Mouse (Mus musculus) midbrain, embryonic 10.5 days (tissue): Measurements from ENCODE around the gene Car14. TPM values are rescaled to one million over a fixed set of nuclear protein-coding genes. Genes with fewer than 3 reads are reported as not detected.
"Not testable (repeated sequence)": the region's sequence is repeated elsewhere in the genome, so short reads cannot be mapped to it uniquely, and the experiment has no call there.

ENCODE experiments used
- DNase-seq: peaks from one replicate; pipeline ENCODE4 v3.0.0-alpha.2; 2017; ENCODE audit warnings: low spot score
- H3K27ac ChIP-seq: fragments of 300-500 bp; sonication (generic); replicated peaks from 2 replicates; pipeline ENCODE4 v1.5.1; 2016; ENCODE audit warnings: mild to moderate bottlenecking
- H3K27me3 ChIP-seq: fragments of 300-500 bp; sonication (generic); 2 replicates; pipeline ENCODE4 v1.6.1; 2016; ENCODE audit warnings: low read depth, mild to moderate bottlenecking; ENCODE audit not compliant: poor library complexity, severe bottlenecking
- H3K36me3 ChIP-seq: fragments of 300-500 bp; sonication (generic); 2 replicates; pipeline ENCODE4 v1.6.1; 2016; ENCODE audit warnings: mild to moderate bottlenecking, moderate library complexity
- H3K4me1 ChIP-seq: fragments of 300-500 bp; sonication (generic); 2 replicates; pipeline ENCODE4 v1.6.1; 2016
- H3K4me3 ChIP-seq: fragments of 300-500 bp; sonication (generic); 2 replicates; pipeline ENCODE4 v1.5.1; 2016; ENCODE audit warnings: mild to moderate bottlenecking, moderate library complexity
- H3K9me3 ChIP-seq: fragments of 300-500 bp; sonication (generic); replicated peaks from 2 replicates; pipeline ENCODE4 v1.6.1; 2016; ENCODE audit warnings: mild to moderate bottlenecking
- WGBS: fragments of 180-500 bp; shearing (Covaris S2); methylation state at CpG from one replicate; pipeline ENCODE4 v1.1.7; 2016; 5-methylcytosine and 5-hydroxymethylcytosine counted together
- polyA plus RNA-seq: library from polyadenylated mRNA; unstranded; fragments of >200 nt; fragmentation: Nextera tagmentation; extraction: Ambion mirVana; gene quantifications from 2 replicates; pipeline ENCODE4 v1.2.1, GENCODE M21; 2016

Car14 gene
- polyA plus RNA-seq, 1 experiment from 2014 or later, result 93.9 TPM

- Histone ChIP-seq H3K27ac (peak overlapping the region; percentile 84), H3K4me3 (peak overlapping the region; percentile 80), H3K27me3 (peaks cover 5% of the 10 kb centered on the region; the same call in 1 of the 2 replicates), H3K9me3 (no peaks in the 10 kb centered on the region), H3K4me1 (peaks cover 43% of the 10 kb centered on the region), H3K36me3 (peaks cover 30% of the 10 kb centered on the region)
- DNase-seq, result peak; percentile 42
- 17% methylated on average over 16 of the region's 16 CpGs for WGBS
Observed at GRCm38 (mm10) chr3:95894317-95895160, 10.0 kb downstream of the Car14 start.

- not testable (repeated sequence) for H3K9me3 ChIP-seq, H3K27me3 ChIP-seq
- under 1% methylated on average over 30 of the region's 43 CpGs for WGBS
- Histone ChIP-seq H3K27ac (peak within 1 kb of the TSS; percentile 84), H3K4me3 (peak within 1 kb of the TSS; percentile 80), H3K36me3 (peaks cover 22% of the 10 kb centered on the region), H3K4me1 (peaks cover 41% of the 10 kb centered on the region)
- peak; percentile 96 for DNase-seq
Observed at GRCm38 (mm10) chr3:95893606-95894316, 10.7 kb downstream of the Car14 start, which contains the start of gene Aph1a. Aph1a (plus strand) TSS chr3:95893969.

GRCm38 (mm10) chr3:95893126-95893525, 11.4 kb downstream of the Car14 start:
- H3K36me3 ChIP-seq, result peaks cover 16% of the 10 kb centered on the region
- WGBS, result 30% methylated on average over 7 of the region's 7 CpGs
- H3K9me3 ChIP-seq, result no peaks in the 10 kb centered on the region
- H3K4me1 ChIP-seq, result peaks cover 41% of the 10 kb centered on the region
- H3K27me3 ChIP-seq, result peaks cover 5% of the 10 kb centered on the region; the same call in 1 of the 2 replicates
- H3K27ac ChIP-seq, result peak overlapping the region; percentile 82
- DNase-seq, result no peak
- H3K4me3 ChIP-seq, result peak overlapping the region; percentile 80

- Histone ChIP-seq H3K27ac (peak overlapping the region; percentile 53), H3K4me1 (peaks cover 41% of the 10 kb centered on the region), H3K9me3 (no peaks in the 10 kb centered on the region), H3K27me3 (peaks cover 5% of the 10 kb centered on the region; the same call in 1 of the 2 replicates), H3K36me3 (peaks cover 8% of the 10 kb centered on the region), H3K4me3 (peak overlapping the region; percentile 16)
- 40% methylated on average over 11 of the region's 11 CpGs for WGBS
- DNase-seq, result no peak
Observed at GRCm38 (mm10) chr3:95892066-95893052, 12.1 kb downstream of the Car14 start.

GRCm38 (mm10) chr3:95891211-95892065, 13.1 kb downstream of the Car14 start, which contains the start of gene BC028528:
BC028528 (minus strand) TSS chr3:95892005.
- peaks cover 41% of the 10 kb centered on the region for H3K4me1 ChIP-seq
- WGBS, result 26% methylated on average over 12 of the region's 12 CpGs
- H3K36me3 ChIP-seq, result peaks cover 7% of the 10 kb centered on the region
- peak within 1 kb of the TSS; percentile 53 for H3K27ac ChIP-seq
- peaks cover 5% of the 10 kb centered on the region; the same call in 1 of the 2 replicates for H3K27me3 ChIP-seq
- no peak for DNase-seq
- peak within 1 kb of the TSS; percentile 16 for H3K4me3 ChIP-seq
- H3K9me3 ChIP-seq, result no peaks in the 10 kb centered on the region

GRCm38 (mm10) chr3:95889664-95890063, 14.8 kb downstream of the Car14 start:
- no peak for DNase-seq
- Histone ChIP-seq H3K36me3 (no peaks in the 10 kb centered on the region), H3K4me3 (no peak overlapping the region), H3K4me1 (peaks cover 30% of the 10 kb centered on the region), H3K27me3 (peaks cover 5% of the 10 kb centered on the region; the same call in 1 of the 2 replicates), H3K9me3 (no peaks in the 10 kb centered on the region), H3K27ac (no peak overlapping the region)
- WGBS, result 79% methylated on average over 3 of the region's 3 CpGs

- Histone ChIP-seq H3K36me3 (no peaks in the 10 kb centered on the region), H3K9me3 (no peaks in the 10 kb centered on the region), H3K27me3 (peaks cover 9% of the 10 kb centered on the region; the same call in 1 of the 2 replicates), H3K4me3 (no peak overlapping the region), H3K27ac (no peak overlapping the region), H3K4me1 (peaks cover 21% of the 10 kb centered on the region)
- 78% methylated on average over 4 of the region's 4 CpGs for WGBS
- no peak for DNase-seq
Observed at GRCm38 (mm10) chr3:95887596-95887995, 16.9 kb downstream of the Car14 start.

- H3K4me3 ChIP-seq, result no peak overlapping the region
- WGBS, result 85% methylated on average over 5 of the region's 5 CpGs
- no peaks in the 10 kb centered on the region for H3K36me3 ChIP-seq
- H3K27ac ChIP-seq, result no peak overlapping the region
- no peaks in the 10 kb centered on the region for H3K9me3 ChIP-seq
- peaks cover 17% of the 10 kb centered on the region for H3K27me3 ChIP-seq
- DNase-seq, result no peak
- peaks cover 25% of the 10 kb centered on the region for H3K4me1 ChIP-seq
Observed at GRCm38 (mm10) chr3:95884400-95884799, 20.1 kb downstream of the Car14 start.

- Histone ChIP-seq H3K36me3 (peaks cover 6% of the 10 kb centered on the region; the same call in 1 of the 2 replicates), H3K4me1 (peaks cover 25% of the 10 kb centered on the region), H3K9me3 (no peaks in the 10 kb centered on the region), H3K27ac (peak overlapping the region; percentile 75), H3K27me3 (peaks cover 17% of the 10 kb centered on the region), H3K4me3 (peak overlapping the region; percentile 68)
- WGBS, result 3% methylated on average over 24 of the region's 24 CpGs
- DNase-seq, result peak; percentile 57
Observed at GRCm38 (mm10) chr3:95882816-95883425, 21.6 kb downstream of the Car14 start.

GRCm38 (mm10) chr3:95881979-95882815, 22.3 kb downstream of the Car14 start, which contains the start of gene Ciart:
Ciart (minus strand) TSS chr3:95882251.
- Histone ChIP-seq H3K4me1 (peaks cover 25% of the 10 kb centered on the region), H3K27ac (peak within 1 kb of the TSS; percentile 75), H3K9me3 (no peaks in the 10 kb centered on the region), H3K4me3 (peak within 1 kb of the TSS; percentile 68), H3K27me3 (peaks cover 17% of the 10 kb centered on the region), H3K36me3 (peaks cover 6% of the 10 kb centered on the region; the same call in 1 of the 2 replicates)
- DNase-seq, result peak; percentile 95
- under 1% methylated on average over 66 of the region's 66 CpGs for WGBS
